Mouse (Mus musculus): ENCODE measurements around the gene Golga5. TPM values are rescaled to one million over a fixed set of nuclear protein-coding genes. Genes with fewer than 3 reads are reported as not detected.

The Golga5 gene
- total and polyA plus RNA-seq, 3 experiments = 25.9 to 29.3 TPM; not detected in 1

- Histone ChIP-seq H3K4me3 (ENCODE audit: control insufficient read depth in 1 of 2, insufficient read depth in 1 of 2, low read depth in 2 of 2, low read length in 2 of 2) (no peak overlapping the region), H3K79me2 (ENCODE audit: control insufficient read depth, insufficient read depth, low read length, poor library complexity) (no peaks in the 10 kb centered on the region), H3K4me1 (ENCODE audit: control insufficient read depth in 1 of 2, insufficient read depth in 2 of 2, low read length in 2 of 2) (peaks cover 24 to 36% of the 10 kb centered on the region in 2 experiments), H3K36me3 (ENCODE audit: control insufficient read depth in 1 of 2, insufficient read depth in 2 of 2, low read length in 2 of 2) (peaks cover 0 to 29% of the 10 kb centered on the region in 2 experiments; a peak in 3 of 4 replicates), H3K27me3 (ENCODE audit: control insufficient read depth in 1 of 2, insufficient read depth in 2 of 2, low read length in 2 of 2) (no peaks in the 10 kb centered on the region), H3K9ac (ENCODE audit: control insufficient read depth, low read depth, low read length, poor library complexity, severe bottlenecking) (no peak overlapping the region), H3K27ac (ENCODE audit: control insufficient read depth, low read depth, low read length) (no peak overlapping the region), H3K9me3 (replicated peaks; ENCODE audit: insufficient read depth, low read length) (no peaks in the 10 kb centered on the region)
- no peak for TF ChIP-seq MEF2A (IDR thresholded peaks at IDR 0.05; ENCODE audit: extremely low read depth, insufficient replicate concordance, low read depth, low read length, poor library complexity, severe bottlenecking)
- DNase-seq (ENCODE audit: low read depth, low spot score) = peak; percentile 47
Measured at GRCm38 (mm10) chr12:102501038-102501437, 32.1 kb downstream of the Golga5 start.

GRCm38 (mm10) chr12:102501848-102502595 lies 33.1 kb downstream of the Golga5 start:
- TF ChIP-seq NELFE (IDR thresholded peaks at IDR 0.05; ENCODE audit: low read depth, low read length) = peak; percentile 36; the same call in 1 of the 2 replicates
- TF ChIP-seq TCF12 (IDR thresholded peaks at IDR 0.05; ENCODE audit: low read depth, low read length) = peak; percentile 47
- 0 out of 2 replicates have a peak, but pooled peaks have one; percentile 9 for TF ChIP-seq SMC3 (IDR thresholded peaks at IDR 0.05; ENCODE audit: low read depth, low read length)
- peak; percentile 33; the same call in 1 of the 2 replicates for TF ChIP-seq SIN3A (IDR thresholded peaks at IDR 0.05; ENCODE audit: low read length)
- peak; percentile 61 to 81 for TF ChIP-seq EP300 (IDR thresholded peaks at IDR 0.05; ENCODE audit: low read depth in 1 of 2, low read length in 2 of 2)
- TF ChIP-seq MAFK (IDR thresholded peaks at IDR 0.05; ENCODE audit: borderline replicate concordance, low read depth, low read length) = no peak
- TF ChIP-seq HCFC1 (IDR thresholded peaks at IDR 0.05; ENCODE audit: low read depth, low read length) = no peak
- TF ChIP-seq JUND (IDR thresholded peaks at IDR 0.05; ENCODE audit: low read depth, low read length) = no peak
- peak; percentile 68 for TF ChIP-seq GATA1 (IDR thresholded peaks at IDR 0.05; ENCODE audit: low read depth, low read length)
- 0 out of 2 replicates have a peak, but pooled peaks have one; percentile 15 for TF ChIP-seq TBP (IDR thresholded peaks at IDR 0.05; ENCODE audit: low read depth, low read length)
- peak; percentile 82 for TF ChIP-seq MYB (IDR thresholded peaks at IDR 0.05; ENCODE audit: low read depth, low read length)
- no peak for TF ChIP-seq NRF1 (IDR thresholded peaks at IDR 0.05; ENCODE audit: insufficient read depth, low read depth, low read length, poor library complexity, severe bottlenecking)
- peak; percentile 52; the same call in 1 of the 2 replicates for TF ChIP-seq USF1 (IDR thresholded peaks at IDR 0.05; ENCODE audit: low read depth, low read length)
- peak; percentile 59 for TF ChIP-seq ETS1 (IDR thresholded peaks at IDR 0.05; ENCODE audit: low read depth, low read length)
- Histone ChIP-seq H3K27ac (ENCODE audit: control insufficient read depth, low read depth, low read length) (peak overlapping the region; percentile 60), H3K9ac (ENCODE audit: control insufficient read depth, low read depth, low read length, poor library complexity, severe bottlenecking) (peak overlapping the region; percentile 50), H3K9me3 (replicated peaks; ENCODE audit: insufficient read depth, low read length) (no peaks in the 10 kb centered on the region), H3K4me3 (ENCODE audit: control insufficient read depth in 1 of 2, insufficient read depth in 1 of 2, low read depth in 2 of 2, low read length in 2 of 2) (peak overlapping the region in 1 of 2 experiments; percentile 19; a peak in 1 of 4 replicates), H3K4me1 (ENCODE audit: control insufficient read depth in 1 of 2, insufficient read depth in 2 of 2, low read length in 2 of 2) (peaks cover 27 to 44% of the 10 kb centered on the region in 2 experiments), H3K36me3 (ENCODE audit: control insufficient read depth in 1 of 2, insufficient read depth in 2 of 2, low read length in 2 of 2) (peaks cover 0 to 32% of the 10 kb centered on the region in 2 experiments; a peak in 2 of 4 replicates), H3K27me3 (ENCODE audit: control insufficient read depth in 1 of 2, insufficient read depth in 2 of 2, low read length in 2 of 2) (no peaks in the 10 kb centered on the region), H3K79me2 (ENCODE audit: control insufficient read depth, insufficient read depth, low read length, poor library complexity) (no peaks in the 10 kb centered on the region)
- DNase-seq (ENCODE audit: low read depth, low spot score) = peak; percentile 76
